24 mouse cellular contexts compared by ENCODE assay signal in genomic region chr1:80167706-80168105, GRCm38 (mm10). TPM values are rescaled to one million over a fixed set of nuclear protein-coding genes. Genes with fewer than 3 reads are reported as not detected.
DNase-seq lines count a peak whose midpoint lies in the region; ATAC-seq lines count a peak whose summit lies in the region.
"Had no signal": no experiment of that assay in that cellular context is flagged by ENCODE, and none has a peak within 500 bp of the region (broad histone marks: within the 10 kb centered on the region; RNA-seq: fewer than 3 reads in every experiment).

No protein-coding gene starts in this region.

- WGBS in heart, embryonic 10.5 days, result 77% methylated on average over 5 of the region's 5 CpGs

- no peaks in the 10 kb centered on the region for H3K36me3 ChIP-seq in heart, embryonic 10.5 days
- H3K36me3 ChIP-seq: forebrain, embryonic 10.5 days; heart, embryonic 12.5 days; heart, embryonic 15.5 days; hindbrain, embryonic 15.5 days had no signal

- H3K27ac ChIP-seq in heart, embryonic 10.5 days, result no peak overlapping the region
- H3K27ac ChIP-seq: forebrain, embryonic 10.5 days; forebrain, embryonic 13.5 days; heart, embryonic 15.5 days; hindbrain, embryonic 15.5 days had no signal

- H3K4me3 ChIP-seq in heart, embryonic 10.5 days, result no peak overlapping the region
- H3K4me3 ChIP-seq: forebrain, embryonic 10.5 days; forebrain, embryonic 13.5 days; heart, embryonic 12.5 days; heart, embryonic 15.5 days; hindbrain, embryonic 15.5 days had no signal

- DNase-seq in 416B (ENCODE audit: low read depth), result peak; percentile 60
- DNase-seq in adrenal gland, adult 8-10 months, result no peak
- DNase-seq in heart, embryonic 10.5 days (ENCODE audit: low spot score), result no peak
- no peak for DNase-seq in embryo, embryonic 10.5 days (ENCODE audit: low spot score)
- DNase-seq: adrenal gland, adult 2 months; adrenal gland, postnatal 25 days; B cell, adult 2 months; cerebellum, adult 18-20 months; cerebellum, adult 9-10 months; cerebellum, postnatal 14 days; gastrocnemius, postnatal 10 days; gastrocnemius, postnatal 36 days; heart, postnatal 10 days; heart, postnatal 36 days had no signal

- no peaks in the 10 kb centered on the region for H3K9me3 ChIP-seq in heart, embryonic 10.5 days
- H3K9me3 ChIP-seq: forebrain, embryonic 10.5 days; forebrain, embryonic 13.5 days; heart, embryonic 12.5 days; heart, embryonic 15.5 days; hindbrain, embryonic 15.5 days had no signal

- no peaks in the 10 kb centered on the region for H3K4me1 ChIP-seq in heart, embryonic 10.5 days
- H3K4me1 ChIP-seq: forebrain, embryonic 10.5 days; forebrain, embryonic 13.5 days; heart, embryonic 12.5 days; heart, embryonic 15.5 days; hindbrain, embryonic 15.5 days had no signal

- ATAC-seq in common myeloid progenitor, adult 5-6 weeks (replicated peaks; ENCODE audit: low read depth, poor library complexity, severe bottlenecking), result peak; percentile 80
- ATAC-seq in megakaryocyte, adult 5-6 weeks (ENCODE audit: poor library complexity, severe bottlenecking), result peak; percentile 84
- ATAC-seq: forebrain, embryonic 13.5 days; forebrain, embryonic 16.5 days; intestine, postnatal 0 days had no signal

- no peaks in the 10 kb centered on the region for H3K27me3 ChIP-seq in heart, embryonic 10.5 days (ENCODE audit: insufficient read depth, poor library complexity, severe bottlenecking)
- H3K27me3 ChIP-seq: forebrain, embryonic 13.5 days; heart, embryonic 12.5 days; heart, embryonic 15.5 days; hindbrain, embryonic 15.5 days had no signal

RNA-seq across cellular contexts. Expression of gene Fam124b, which starts 50.6 kb away (rescaled TPM):
- total RNA-seq in common myeloid progenitor, adult 5-6 weeks (2017), result not detected in 2 replicates
- total RNA-seq in megakaryocyte, adult 5-6 weeks (2015), result 0.43 TPM in 1 of 2 replicates, not detected in the other
- not detected in 2 replicates for total RNA-seq in megakaryocyte, adult 5-6 weeks (2017)
- total RNA-seq in adrenal gland, adult 8-10 months (2022), result under 1 TPM; 0.11 to 0.15 (median 0.14) TPM
- 0.11 and 0.36 TPM in 2 replicates for polyA plus RNA-seq in heart, embryonic 10.5 days (2016; fragmentation: Nextera tagmentation; extraction: Ambion mirVana)
- total RNA-seq: MEL had no signal
